Mouse (Mus musculus) testis, adult 2 months (tissue): ENCODE data around the gene Slc47a1.

Source experiments
- CTCF ChIP-seq: fragments of 200-500 bp; IDR thresholded peaks from 2 replicates; pipeline ENCODE4 v1.5.1; 2012; ENCODE audit warnings: low read depth, mild to moderate bottlenecking, inconsistent platforms, low read length, moderate library complexity; ENCODE audit not compliant: control insufficient read depth, insufficient read depth, insufficient replicate concordance
- POLR2A ChIP-seq: fragments of 200-500 bp; IDR thresholded peaks from 2 replicates; pipeline ENCODE4 v1.6.1; 2012; ENCODE audit warnings: low read depth, mild to moderate bottlenecking, inconsistent platforms, low read length, moderate library complexity; ENCODE audit not compliant: control insufficient read depth

DNA sequence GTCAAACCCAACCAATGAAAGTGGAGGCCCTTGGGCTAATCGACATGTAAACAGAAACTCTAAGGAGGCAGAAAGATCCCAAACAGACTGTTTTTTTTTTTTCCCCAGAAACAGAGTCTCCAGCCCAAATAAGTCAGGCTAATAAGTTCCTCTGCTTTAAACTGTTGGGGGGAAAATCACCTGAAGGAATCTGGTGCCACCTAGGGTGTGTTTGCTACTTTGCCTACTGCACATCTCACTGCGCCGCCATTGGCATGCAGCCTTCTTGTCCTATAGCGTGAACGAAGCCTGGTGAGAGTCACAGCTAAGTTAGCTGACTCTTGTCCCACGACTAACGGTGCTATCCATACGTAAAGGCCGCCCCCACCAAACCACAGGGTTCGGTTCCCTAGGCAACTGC lies 40.6 kb downstream of the Slc47a1 start:
- TF ChIP-seq CTCF (no peak), POLR2A (no peak)
